Mouse (Mus musculus) neutrophil, adult 5-6 weeks (primary cell): ENCODE results near the gene Btbd7. TPM values are rescaled to one million over a fixed set of nuclear protein-coding genes. Genes with fewer than 3 reads are reported as not detected.

Experiments used
- ATAC-seq: fragments of 151-379, 151-347 bp; 2 replicates; pipeline ENCODE4 v1.8.0; 2017; ENCODE audit warnings: mild to moderate bottlenecking, moderate TSS enrichment; ENCODE audit not compliant: insufficient number of reproducible peaks, poor library complexity, low FRiP score, severe bottlenecking; ENCODE audit errors: extremely low read depth
- total RNA-seq: library from RNA; stranded (forward); fragments of 200-1000 nt; gene quantifications from 2 replicates; pipeline ENCODE4 v1.2.3, GENCODE M21; 2017

The Btbd7 gene
- total RNA-seq, 1 experiment from 2014 or later = 49.0 TPM

DNA sequence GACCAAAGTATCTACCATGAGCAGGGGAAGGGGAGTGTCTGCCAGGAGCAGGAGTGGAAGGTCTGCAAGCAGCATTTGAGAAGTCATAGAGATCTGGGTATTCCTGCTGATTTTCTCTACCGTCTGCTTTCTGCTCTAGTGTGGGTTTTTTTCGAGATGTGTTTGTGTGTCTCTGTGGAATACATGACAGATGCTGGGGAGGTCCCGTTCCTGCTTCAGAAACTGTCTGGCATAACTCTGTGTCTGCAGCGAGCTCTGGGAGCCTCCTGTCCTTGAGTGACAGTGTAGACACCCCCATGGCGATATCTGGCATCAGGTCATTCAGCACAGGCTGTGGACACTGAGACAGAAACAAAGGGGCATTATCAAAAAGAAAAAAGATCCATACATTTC lies 92.7 kb downstream of the Btbd7 start:
- no peak for ATAC-seq

DNA sequence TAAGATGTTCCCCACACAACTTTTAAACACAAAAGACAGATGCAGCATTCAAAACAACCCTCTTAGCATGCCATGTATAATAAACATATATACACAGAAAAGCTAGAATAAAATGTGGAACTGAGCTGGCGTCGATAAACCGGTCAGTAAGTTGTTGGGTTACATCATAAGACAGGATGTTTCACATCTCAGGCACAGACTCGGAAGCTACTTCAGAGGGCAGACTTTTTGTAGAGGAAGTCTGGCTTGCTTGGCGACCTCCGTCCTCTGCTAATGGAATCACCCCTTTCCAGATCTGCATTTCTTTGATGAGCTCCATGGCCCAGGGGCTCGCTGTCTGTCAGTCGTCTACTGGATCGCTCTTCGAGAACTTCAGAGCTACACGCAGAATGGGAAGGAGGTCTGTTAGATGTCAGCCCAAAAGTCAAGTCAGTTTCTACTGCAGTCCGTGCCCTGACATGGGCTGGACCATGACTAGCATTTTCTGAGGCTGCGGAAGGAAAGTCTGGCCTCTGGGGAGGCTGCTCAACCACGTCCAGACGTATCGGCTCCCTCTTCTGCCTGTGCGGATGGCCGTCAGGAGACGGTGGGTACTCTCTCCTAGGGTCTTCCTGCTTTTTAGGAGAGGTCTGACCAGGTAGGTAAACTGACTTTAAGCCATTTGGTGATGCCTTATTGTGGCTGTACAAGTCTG lies 93.2 kb downstream of the Btbd7 start:
- peak; percentile 36; the same call in 1 of the 2 replicates for ATAC-seq

DNA sequence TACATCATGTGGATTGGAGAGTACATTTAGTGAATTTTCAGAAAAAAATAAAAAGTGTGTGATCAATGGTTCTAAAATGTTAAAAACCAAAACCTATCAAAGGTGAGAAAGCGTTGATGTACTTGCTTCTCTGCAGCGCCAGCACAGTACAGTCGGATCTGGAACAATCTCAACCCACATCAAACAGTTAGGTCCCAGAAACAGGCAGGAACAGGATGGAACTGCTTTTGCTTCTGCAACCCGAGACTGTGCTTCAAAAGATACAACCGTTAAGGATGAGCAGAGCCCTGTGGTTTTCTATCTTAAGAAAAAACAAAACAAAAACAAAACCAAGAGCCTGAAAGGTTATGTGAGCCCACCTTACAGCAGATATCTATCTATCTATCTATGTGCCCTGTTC lies 95.4 kb downstream of the Btbd7 start:
- ATAC-seq = no peak

DNA sequence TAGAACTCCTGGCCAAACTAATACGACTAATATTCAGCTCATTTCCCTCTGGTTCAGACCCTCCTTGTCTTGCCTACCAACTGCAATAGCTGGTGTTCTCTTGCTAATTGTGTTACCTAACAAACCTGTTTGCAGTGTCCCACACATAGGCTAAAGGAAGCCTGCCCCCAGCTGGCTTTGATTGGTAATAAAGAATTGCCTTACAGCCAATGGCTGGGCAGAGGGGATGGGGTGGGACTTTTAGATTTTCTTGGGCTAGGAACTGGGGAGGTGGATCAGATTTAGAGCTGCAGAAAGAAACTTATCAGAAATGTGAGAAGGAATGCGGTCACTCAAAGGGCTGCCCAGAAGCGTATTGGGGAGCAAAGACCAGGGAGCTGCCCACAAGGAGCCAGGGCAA lies 98.8 kb downstream of the Btbd7 start:
- ATAC-seq = no peak

DNA sequence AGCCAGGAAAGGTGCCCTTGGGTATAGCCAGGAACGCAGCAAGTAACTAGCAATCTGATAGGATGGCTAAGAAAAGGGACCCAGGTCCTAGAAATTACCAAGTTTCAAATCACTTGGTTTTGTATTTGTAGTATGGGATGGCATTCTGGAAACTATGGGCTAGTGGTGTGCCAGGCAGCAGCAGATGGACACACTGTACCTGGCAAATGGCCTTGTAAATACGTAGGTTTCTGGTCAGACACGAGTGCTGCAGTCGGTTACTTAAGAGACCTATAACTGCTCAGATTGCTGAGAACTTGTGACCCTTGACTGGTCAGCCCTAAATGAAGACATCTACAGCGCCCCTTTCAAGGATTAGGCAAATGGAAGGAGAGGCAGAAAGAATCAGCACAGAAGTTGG lies 100.1 kb downstream of the Btbd7 start:
- no peak for ATAC-seq

DNA sequence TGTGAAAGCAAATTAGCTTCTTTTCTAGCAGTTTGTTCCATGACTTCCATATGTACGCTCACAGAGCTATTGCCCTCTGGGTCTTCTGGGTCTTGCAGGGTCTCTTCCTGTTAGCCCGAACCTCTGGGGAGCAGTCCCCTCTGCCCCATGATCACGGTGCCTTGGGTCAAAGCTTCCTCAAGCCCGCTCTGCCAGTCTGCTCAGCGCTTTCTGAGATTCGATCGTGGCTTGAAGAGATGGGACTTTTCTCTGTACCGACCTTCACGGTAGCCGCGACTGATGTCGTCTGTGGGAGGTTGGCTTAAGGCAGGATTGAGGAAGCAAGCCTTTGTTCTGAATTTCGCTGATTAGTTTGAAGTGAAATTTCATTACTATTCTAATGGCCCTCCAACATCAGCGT lies 102.2 kb downstream of the Btbd7 start:
- no peak for ATAC-seq

DNA sequence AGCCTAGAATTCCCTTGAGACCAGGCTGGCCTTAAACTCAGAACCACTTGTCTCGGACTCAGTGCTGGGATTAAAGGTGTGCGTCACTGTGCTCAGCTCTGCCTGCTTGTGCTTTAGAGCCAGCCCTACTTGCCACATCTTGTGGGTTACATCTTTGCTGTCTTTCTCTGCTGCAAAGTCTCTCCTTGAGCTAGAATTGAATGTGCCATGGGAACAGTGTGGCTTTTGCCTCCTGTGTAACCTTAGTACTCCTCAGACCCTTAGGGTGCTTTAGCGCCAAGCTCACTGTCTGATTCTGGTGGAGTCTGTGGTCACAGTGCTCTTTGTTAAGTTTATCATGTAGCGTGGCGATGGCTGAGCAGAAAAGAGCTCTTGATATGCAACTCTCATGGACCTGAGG lies 105.6 kb downstream of the Btbd7 start:
- ATAC-seq = no peak

DNA sequence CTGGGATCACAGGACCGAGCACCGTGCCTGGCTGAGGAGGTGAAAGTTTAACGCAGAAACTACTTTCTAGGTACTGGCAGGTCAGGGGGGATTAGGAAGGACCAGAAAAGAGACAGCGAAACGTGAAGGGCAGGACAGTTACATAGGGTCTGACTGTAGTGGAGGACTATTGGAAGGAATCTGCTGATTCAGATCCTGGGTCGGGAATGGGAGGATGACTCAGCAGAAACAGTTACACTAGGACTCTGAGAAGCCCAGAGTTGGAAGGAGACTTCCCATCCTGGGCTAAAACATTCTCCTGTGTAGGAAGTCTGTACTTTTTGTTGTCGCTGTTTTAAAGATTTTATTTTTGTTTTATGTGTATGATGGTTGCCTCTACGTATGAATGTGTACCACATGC lies 106.7 kb downstream of the Btbd7 start:
- ATAC-seq = no peak

DNA sequence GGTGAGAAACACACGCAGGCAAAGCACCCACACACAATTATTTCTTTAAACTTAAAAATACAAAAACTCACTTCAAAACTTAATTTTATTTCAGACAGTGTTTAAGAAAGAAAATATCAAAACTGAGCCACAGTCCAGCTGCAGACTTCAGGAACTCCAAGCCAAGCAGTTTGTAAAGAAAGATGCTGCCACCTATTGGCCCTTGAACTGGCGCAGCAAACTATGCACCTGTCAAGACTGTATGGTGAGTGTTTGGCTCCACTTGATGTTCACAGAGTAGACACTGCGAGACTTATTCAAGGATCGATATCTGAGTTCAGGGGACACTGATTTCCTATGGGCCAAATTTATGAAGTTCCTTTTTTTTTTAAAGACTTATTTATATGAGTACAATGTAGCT lies 109.3 kb downstream of the Btbd7 start:
- ATAC-seq = no peak

DNA sequence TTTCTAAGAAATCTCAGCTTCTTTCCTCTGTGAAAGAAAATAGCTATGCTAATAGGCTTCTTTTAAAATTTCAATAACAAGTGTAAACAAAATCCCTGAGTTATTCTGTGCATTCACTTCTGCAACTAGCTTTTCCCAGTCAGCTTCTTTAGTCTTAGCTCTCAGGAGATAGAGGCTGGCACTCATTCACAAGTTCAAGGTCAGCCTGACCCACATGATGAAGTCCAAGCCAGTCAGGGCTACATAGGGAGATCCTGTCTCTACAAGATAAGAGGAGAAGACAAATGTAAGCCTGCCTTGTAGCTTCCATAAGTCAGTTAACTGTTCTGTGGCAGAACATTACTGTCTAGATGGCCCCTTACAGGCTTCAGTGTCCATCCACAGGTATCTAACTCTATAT lies 114.6 kb downstream of the Btbd7 start:
- ATAC-seq = no peak

DNA sequence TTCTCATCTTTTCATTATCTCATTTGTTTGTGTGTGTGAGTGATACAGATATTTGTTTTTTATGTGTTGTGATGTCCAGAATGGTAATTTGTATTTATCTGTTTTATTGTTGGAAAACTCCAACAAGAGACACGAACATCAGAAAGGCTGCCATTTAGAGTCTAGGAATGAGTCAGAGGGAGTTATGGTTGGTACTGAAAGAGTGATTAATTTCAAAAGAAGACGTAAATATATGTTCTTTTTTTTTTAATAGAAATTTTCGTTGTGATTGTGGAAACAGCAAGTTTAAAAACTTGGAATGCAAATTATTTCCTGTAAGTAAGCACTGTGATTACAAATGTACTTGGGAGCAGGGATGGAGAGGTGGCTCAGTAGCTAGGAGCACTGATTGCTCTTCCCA lies 116.6 kb downstream of the Btbd7 start:
- no peak for ATAC-seq

DNA sequence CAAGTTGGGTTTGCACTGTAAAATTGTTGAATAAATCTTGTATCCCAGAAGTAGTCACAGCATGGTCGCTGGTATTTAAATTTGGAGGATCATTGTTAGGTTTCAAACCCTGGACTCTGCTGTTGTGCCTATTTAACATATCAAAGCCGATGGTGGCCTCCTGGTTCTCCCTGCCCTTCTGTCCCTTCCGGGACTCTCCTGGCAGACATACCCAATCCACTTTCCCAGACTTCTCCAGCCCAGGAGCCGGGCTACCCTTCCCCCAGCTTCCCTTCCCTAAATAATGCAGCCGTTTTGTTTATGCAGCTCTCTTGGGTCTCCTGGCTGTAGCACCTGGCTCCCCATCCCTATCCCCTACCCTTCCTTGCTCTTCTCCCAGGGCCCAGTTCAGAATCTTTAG lies 119.3 kb downstream of the Btbd7 start:
- ATAC-seq = no peak

DNA sequence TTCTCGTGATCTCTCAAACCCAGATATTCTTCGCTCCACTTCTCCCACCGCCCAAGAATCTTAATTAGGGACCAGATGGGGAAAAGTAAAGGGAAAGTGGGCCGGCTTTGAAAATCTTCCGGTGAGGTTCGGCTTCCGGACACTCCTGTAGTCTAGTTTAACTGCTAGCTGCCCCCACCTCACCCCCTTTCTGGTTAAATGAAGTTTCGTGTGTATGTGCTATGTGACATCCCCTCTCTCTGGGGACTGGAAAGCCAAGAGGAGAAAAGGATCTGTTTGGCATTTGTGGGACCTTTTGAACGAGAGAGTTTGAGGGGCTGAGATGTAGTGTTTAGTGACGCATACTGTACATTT lies 119.9 kb downstream of the Btbd7 start, which contains the start of gene Gm20604:
Gm20604 (minus strand) TSS at position 270 of the 354 bp plus-strand sequence.
- no peak for ATAC-seq

DNA sequence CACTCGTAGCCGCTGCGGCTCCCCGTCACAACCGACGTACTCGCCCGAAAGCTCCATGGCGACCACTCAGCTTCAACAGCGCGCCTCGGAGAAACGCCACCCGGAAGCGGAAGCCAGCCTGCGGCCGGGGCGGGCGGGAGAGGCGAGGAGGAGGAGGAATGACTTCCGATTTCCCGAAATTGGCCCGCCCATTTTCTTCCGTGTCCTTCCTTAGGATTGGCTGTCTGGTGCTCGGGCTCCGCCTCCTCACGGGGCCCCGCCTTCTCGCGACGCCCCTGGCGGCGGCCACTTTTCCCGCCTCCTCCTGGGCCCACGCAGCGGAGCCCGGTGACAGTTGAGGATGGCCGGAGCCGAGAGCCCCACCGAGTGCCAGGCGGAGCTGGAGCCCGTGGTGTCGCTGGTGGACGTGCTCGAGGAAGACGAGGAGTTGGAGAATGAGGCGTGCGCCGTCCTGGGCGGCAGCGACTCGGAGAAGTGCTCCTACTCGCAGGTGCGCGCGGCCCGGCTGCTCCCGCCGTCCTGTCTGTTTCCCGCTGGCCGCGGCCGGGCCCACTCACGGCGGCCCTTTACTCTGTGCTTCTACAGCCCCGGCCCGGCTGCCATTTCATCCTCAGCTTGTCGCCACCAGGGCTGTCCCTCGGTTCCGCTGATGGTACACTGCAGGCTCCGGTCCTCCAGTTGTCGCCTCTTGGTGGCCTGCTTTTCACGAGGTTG lies 120.4 kb downstream of the Btbd7 start, which contains the start of the genes Gm28051, Gon7 and Ubr7:
Gm28051 (minus strand) TSS at position 77 of the 714 bp plus-strand sequence.
Gon7 (minus strand) TSS at position 115 of the 714 bp plus-strand sequence.
Ubr7 (plus strand) TSS at position 279 of the 714 bp plus-strand sequence.
- ATAC-seq = peak; percentile 96

DNA sequence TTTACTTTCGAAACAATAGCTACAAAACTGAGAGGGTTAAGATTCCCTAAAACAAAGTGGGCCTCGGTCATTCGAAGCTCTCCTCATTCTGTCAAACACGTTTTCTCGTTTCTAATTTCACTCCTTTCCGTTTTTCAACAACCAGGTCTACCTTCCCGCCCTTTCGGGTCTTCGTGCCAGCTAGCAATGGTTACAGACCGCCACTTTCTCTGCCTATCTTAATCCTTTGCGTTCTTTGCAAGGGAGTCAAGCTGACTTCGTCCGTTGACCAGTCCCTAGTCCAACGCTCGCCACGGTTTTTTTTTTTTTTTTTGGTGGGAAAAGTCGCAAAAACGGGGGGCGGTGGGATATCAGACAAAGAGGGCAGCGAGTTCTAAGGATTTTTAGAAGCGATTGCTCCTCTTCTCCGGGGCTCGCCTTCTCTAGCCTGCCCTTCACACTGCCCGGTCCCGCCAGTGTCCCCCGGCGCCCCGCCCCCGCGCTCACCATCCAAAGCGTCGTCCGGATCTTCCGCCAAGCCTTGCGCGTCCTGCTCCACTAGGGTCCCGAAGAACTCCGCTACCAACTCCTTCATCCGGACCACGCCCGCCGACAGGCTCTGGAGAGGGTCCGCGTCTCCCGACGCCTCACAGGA lies 121.1 kb downstream of the Btbd7 start:
- ATAC-seq = no peak

DNA sequence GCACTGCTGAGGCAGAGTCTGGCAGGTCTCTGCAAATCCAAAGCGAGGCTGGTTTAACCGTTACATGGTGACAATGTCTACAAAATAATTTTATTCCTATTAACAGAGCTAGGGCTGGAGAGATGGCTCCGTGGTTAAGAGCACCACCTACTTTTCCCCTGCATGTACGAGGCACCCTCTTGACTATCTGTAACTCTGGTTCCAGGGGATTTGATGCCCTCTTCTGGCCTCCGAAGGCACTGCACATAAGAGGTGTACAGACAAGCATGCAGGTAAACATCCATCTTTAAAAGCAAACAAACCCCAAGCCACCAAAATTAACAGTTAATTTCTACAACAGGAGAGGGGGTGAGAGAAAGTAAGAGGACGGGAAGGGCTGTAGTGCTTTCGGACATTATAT lies 122.0 kb downstream of the Btbd7 start:
- ATAC-seq = no peak

DNA sequence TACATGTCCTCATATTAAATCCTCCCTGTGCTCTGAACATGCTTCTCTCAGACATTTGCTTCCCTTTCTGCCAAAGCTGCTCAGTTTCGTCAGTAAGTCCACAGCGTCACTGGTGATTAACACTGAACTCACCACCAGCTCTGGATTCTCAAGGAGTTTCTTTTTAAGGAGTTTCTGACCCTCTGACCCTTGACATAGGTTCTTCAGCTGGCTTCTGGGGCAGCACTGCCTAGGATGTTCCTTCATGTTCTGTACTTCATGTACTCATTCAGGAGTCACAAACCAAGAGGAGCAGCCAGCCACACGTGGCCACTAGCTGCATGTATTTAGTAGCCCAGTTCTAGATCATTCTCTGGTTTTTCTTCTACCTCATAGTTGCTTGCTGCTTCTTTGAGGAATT lies 130.0 kb downstream of the Btbd7 start:
- no peak for ATAC-seq

DNA sequence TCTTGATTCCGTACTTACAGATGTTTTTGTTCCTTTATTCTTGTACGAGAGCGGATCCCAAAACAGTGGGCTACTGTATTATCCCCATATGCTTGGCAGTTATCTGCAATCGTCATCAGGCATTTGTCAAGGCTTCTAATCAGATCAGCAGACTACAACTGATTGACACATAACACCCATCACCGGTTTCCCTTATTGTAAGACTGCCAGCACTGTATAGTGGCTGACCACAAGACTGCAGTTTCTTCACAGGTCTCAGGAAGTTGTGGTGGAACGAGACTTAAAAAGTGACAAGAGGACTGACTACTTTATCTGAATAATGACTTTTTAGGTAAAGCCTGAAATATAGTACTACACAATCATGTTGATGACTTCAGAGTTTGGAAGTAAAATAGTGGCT lies 133.4 kb downstream of the Btbd7 start:
- ATAC-seq = peak; percentile 76

DNA sequence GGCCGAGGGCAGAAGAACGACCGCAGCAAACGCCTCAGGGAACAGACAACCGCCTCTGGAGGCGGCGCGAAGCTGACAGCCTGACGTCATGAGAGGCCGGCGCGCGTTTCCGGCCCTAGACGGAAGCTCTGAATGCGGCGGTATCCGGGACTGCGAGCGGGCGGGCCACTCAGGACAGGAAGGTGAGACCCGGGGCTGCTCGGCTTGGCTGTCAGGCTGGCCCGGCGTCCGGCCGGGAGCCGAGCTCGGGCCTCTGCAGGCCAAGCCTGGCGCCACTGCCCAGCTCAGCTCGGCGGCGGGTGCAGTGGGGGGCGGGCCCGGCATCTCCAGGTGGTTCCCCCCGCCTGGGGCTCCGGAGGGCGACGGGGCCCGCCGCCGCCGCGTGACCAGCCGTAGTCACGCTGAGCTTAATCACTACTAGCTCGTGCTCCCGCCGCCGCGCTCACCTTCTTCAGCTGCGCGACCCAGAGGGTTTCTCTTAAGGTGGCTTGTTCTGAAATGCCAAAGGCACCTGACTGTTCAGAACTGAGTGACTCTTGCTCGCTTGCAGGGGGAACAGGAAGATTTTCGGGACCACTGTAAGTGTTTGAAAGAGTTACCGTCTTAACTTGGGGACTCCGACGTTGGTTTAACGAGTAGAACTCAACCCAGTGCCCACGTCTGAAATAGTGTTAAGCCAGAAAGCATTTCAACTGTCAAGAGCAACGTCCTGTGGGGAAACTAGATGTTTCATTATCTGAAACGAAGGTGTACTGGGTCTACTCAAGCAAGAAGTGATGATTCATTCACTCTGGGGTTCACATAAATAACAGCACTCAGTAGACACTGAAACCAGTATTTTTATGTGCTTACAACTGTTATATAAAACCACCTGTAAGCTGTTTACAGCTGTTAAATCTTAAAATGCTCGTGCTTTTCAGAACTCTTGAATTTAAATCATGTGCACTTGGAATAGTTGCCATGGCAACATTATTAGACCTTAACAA lies 134.4 kb downstream of the Btbd7 start, which contains the start of the genes Moap1 and Tmem251:
Moap1 (minus strand) TSS at position 73 of the 986 bp plus-strand sequence.
Tmem251 (plus strand) TSS at position 174 of the 986 bp plus-strand sequence.
- peak; percentile 92 for ATAC-seq
